Mouse (Mus musculus) hindbrain, embryonic 12.5 days (tissue): Measurements from ENCODE around the gene Ppdpf. TPM values are rescaled to one million over a fixed set of nuclear protein-coding genes. Genes with fewer than 3 reads are reported as not detected.
A peak's percentile ranks its signal among the peaks of the same experiment; 100 is the strongest.

ENCODE experiments used
- ATAC-seq: fragments of 200-750 bp; cut with Nextera tagmentation; 2 replicates; pipeline ENCODE4 v1.8.0; 2017; ENCODE audit warnings: moderate TSS enrichment; ENCODE audit not compliant: low FRiP score
- H3K27ac ChIP-seq: fragments of 300-500 bp; sonication (generic); 2 replicates; pipeline ENCODE4 v1.5.1; 2016; ENCODE audit warnings: mild to moderate bottlenecking
- H3K27me3 ChIP-seq: fragments of 300-500 bp; sonication (generic); 2 replicates; pipeline ENCODE4 v1.6.1; 2016; ENCODE audit warnings: mild to moderate bottlenecking
- H3K36me3 ChIP-seq: fragments of 300-500 bp; sonication (generic); 2 replicates; pipeline ENCODE4 v1.6.1; 2016; ENCODE audit warnings: mild to moderate bottlenecking
- H3K4me1 ChIP-seq: fragments of 300-500 bp; sonication (generic); 2 replicates; pipeline ENCODE4 v1.6.1; 2016
- H3K4me2 ChIP-seq: fragments of 300-500 bp; sonication (generic); replicated peaks from 2 replicates; pipeline ENCODE4 v1.6.1; 2016; ENCODE audit warnings: mild to moderate bottlenecking
- H3K4me3 ChIP-seq: fragments of 300-500 bp; sonication (generic); 2 replicates; pipeline ENCODE4 v1.5.1; 2016; ENCODE audit warnings: mild to moderate bottlenecking
- H3K9ac ChIP-seq: fragments of 300-500 bp; sonication (generic); 2 replicates; pipeline ENCODE4 v1.6.1; 2016; ENCODE audit warnings: mild to moderate bottlenecking, moderate library complexity
- H3K9me3 ChIP-seq: fragments of 300-500 bp; sonication (generic); replicated peaks from 2 replicates; pipeline ENCODE4 v1.6.1; 2016; ENCODE audit warnings: mild to moderate bottlenecking
- WGBS: fragments of 180-500 bp; shearing (Covaris S2); methylation state at CpG from one replicate; pipeline ENCODE4 v1.1.7; 2016; 5-methylcytosine and 5-hydroxymethylcytosine counted together
- polyA plus RNA-seq: library from polyadenylated mRNA; unstranded; fragments of >200 nt; fragmentation: Nextera tagmentation; extraction: Ambion mirVana; gene quantifications from 2 replicates; pipeline ENCODE4 v1.2.1, GENCODE M21; 2016

The Ppdpf gene
- polyA plus RNA-seq = 388 and 419 TPM in 2 replicates

DNA sequence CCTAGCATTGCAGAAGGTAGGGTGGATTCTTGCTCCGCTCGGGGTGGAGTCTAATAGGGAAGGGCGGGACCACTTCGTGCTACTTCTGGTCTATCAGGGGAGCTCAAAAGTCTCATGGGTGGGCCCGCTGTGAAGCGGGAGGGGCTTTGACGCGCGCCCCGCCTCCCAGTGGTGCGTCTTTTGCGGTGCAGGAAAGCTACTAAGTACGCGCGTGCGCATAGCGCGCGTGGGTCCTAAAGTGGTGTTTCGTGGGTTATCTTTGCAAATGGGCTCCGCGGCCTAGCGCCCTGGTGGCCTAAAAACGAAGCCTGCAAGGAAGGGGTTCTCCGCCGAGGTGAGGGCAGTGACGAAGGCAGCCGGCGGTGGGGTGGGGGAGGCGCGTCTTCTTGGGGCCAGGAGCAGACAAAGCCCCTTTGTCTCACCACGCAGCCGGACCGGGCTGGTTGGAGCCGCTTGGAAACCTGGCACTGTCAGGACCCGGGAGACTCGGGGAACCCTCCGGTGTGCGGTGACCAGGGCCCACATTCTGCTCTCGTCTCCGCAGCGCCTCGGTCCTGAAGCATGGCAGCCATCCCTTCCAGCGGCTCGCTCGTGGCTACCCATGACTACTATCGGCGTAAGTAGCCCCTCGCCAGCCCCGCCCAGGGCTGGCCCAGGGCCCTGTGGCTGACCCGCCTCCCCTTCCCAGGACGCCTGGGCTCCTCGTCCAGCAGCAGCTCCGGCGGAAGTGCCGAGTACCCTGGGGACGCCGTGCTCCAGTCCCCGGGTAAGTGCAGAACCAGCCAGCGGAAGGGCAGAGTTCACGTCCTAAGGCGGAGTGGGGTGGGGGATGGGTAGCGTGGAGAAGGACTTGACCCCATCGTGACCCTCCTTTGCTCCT lies at the start of gene Ppdpf:
TSS of gene Ppdpf (plus strand) at position 127 of the 880 bp plus-strand sequence.
- no peaks in the 10 kb centered on the region for H3K27me3 ChIP-seq
- H3K9me3 ChIP-seq = no peaks in the 10 kb centered on the region
- peak within 1 kb of the TSS; percentile 69 for H3K4me3 ChIP-seq
- ATAC-seq = peak; percentile 93
- peaks cover 13% of the 10 kb centered on the region for H3K4me1 ChIP-seq
- H3K27ac ChIP-seq = peak within 1 kb of the TSS; percentile 97
- under 1% methylated on average over 63 of the region's 64 CpGs for WGBS
- H3K36me3 ChIP-seq = peaks cover 11% of the 10 kb centered on the region
- H3K9ac ChIP-seq = peak within 1 kb of the TSS; percentile 93
- peak within 1 kb of the TSS; percentile 58 for H3K4me2 ChIP-seq

DNA sequence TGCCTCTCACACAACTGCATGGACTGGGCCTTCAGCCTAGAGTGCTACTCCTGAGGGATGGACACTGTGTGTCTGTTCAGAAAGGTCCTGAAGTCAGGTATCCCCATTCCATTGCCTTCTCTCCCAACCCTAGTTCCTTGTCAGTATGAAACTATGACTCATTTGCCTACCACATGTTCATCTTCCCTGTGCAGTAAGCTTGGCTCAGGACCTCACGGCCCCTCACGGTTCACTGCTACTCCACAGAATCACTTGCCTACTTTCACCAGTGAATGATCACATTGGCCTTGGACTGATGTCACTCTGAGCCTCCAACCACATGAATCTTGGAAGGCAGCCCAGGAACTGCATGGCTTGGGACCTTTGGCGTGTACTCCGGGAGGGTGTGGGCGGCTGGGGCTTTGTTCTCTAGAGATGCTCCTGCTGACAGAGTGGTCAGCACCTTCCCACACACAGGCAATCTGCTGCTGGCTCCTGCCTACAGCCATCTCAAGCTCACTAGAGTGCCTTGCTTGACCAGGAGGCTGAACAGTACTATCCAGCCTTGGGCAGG lies 47.3 kb upstream of the Ppdpf start:
- Histone ChIP-seq H3K36me3 (no peaks in the 10 kb centered on the region), H3K9ac (no peak overlapping the region), H3K27ac (no peak overlapping the region), H3K9me3 (no peaks in the 10 kb centered on the region), H3K27me3 (peaks cover 53% of the 10 kb centered on the region), H3K4me2 (no peak overlapping the region), H3K4me1 (peaks cover 3% of the 10 kb centered on the region; the same call in 1 of the 2 replicates), H3K4me3 (no peak overlapping the region)
- WGBS = 91% methylated on average over 5 of the region's 5 CpGs
- no peak for ATAC-seq

- Histone ChIP-seq H3K4me2 (no peak overlapping the region), H3K4me3 (no peak overlapping the region), H3K27ac (no peak overlapping the region), H3K27me3 (peaks cover 45% of the 10 kb centered on the region), H3K9ac (no peak overlapping the region), H3K9me3 (no peaks in the 10 kb centered on the region), H3K36me3 (no peaks in the 10 kb centered on the region), H3K4me1 (peaks cover 5% of the 10 kb centered on the region; the same call in 1 of the 2 replicates)
- WGBS = 58% methylated on average over 8 of the region's 8 CpGs
- ATAC-seq = no peak
Observed at GRCm38 (mm10) chr2:181142703-181143135, 44.3 kb upstream of the Ppdpf start.

DNA sequence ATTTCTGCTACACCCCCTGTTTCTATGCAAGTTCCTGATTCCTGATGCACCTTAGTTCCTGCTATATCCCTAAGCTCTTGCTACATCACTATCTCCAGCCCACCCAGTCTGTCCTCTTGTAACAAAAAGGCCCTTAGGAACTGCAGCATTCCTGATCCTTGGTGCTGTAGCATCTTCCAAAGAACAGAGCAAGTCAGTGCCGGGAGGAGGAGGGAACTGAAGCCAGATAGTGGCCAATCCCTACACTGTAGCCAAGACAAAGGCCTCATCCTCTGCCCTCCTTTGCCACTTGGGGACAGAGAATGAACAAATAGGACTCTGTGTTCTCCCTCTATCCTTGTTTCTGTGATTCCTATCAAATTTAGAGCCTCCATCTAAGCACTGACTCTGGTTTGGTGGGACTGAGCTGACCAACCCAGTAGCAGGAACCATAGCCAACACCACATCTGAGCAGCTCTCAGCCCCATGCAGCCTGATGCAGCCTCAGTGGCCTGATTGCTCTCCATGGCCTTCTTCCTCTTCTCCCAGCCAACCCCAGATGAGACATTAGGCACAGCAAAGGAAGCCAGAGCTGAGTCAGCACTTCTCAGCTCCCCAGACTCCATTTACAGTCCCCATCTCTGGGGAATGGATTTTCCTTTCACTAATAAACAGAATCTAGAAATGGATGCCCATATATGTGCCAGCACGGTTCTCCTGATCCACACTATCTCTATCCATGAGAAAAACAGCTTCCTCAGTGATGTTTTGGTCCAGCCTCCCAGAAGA lies 43.4 kb upstream of the Ppdpf start:
- Histone ChIP-seq H3K27ac (no peak overlapping the region), H3K4me3 (no peak overlapping the region), H3K36me3 (no peaks in the 10 kb centered on the region), H3K4me1 (peaks cover 11% of the 10 kb centered on the region), H3K9ac (no peak overlapping the region), H3K9me3 (no peaks in the 10 kb centered on the region), H3K4me2 (no peak overlapping the region), H3K27me3 (peaks cover 39% of the 10 kb centered on the region)
- no peak for ATAC-seq
- WGBS = 61% methylated on average over 2 of the region's 2 CpGs

GRCm38 (mm10) chr2:181144675-181145074 lies 42.4 kb upstream of the Ppdpf start:
- no peaks in the 10 kb centered on the region for H3K36me3 ChIP-seq
- no peak overlapping the region for H3K27ac ChIP-seq
- H3K9me3 ChIP-seq = no peaks in the 10 kb centered on the region
- H3K4me2 ChIP-seq = no peak overlapping the region
- H3K4me1 ChIP-seq = peaks cover 11% of the 10 kb centered on the region
- H3K9ac ChIP-seq = no peak overlapping the region
- ATAC-seq = no peak
- peaks cover 40% of the 10 kb centered on the region for H3K27me3 ChIP-seq
- H3K4me3 ChIP-seq = no peak overlapping the region
- 78% methylated on average over 2 of the region's 2 CpGs for WGBS

GRCm38 (mm10) chr2:181146976-181147545 lies 40.0 kb upstream of the Ppdpf start:
- Histone ChIP-seq H3K9me3 (no peaks in the 10 kb centered on the region), H3K4me2 (peak overlapping the region; percentile 88), H3K36me3 (no peaks in the 10 kb centered on the region), H3K9ac (no peak overlapping the region), H3K27me3 (peaks cover 48% of the 10 kb centered on the region), H3K27ac (no peak overlapping the region), H3K4me1 (peaks cover 11% of the 10 kb centered on the region), H3K4me3 (peak overlapping the region; percentile 43)
- ATAC-seq = no peak
- WGBS = 58% methylated on average over 4 of the region's 4 CpGs

- under 1% methylated on average over 52 of the region's 61 CpGs for WGBS
- H3K36me3 ChIP-seq = no peaks in the 10 kb centered on the region
- H3K27ac ChIP-seq = no peak overlapping the region
- H3K9ac ChIP-seq = peak overlapping the region; percentile 60
- H3K4me2 ChIP-seq = peak overlapping the region; percentile 88
- H3K4me1 ChIP-seq = peaks cover 11% of the 10 kb centered on the region
- H3K27me3 ChIP-seq = peaks cover 51% of the 10 kb centered on the region
- H3K4me3 ChIP-seq = peak overlapping the region; percentile 43
- peak; percentile 35 for ATAC-seq
- no peaks in the 10 kb centered on the region for H3K9me3 ChIP-seq
Observed at GRCm38 (mm10) chr2:181147546-181148317, 39.3 kb upstream of the Ppdpf start.

DNA sequence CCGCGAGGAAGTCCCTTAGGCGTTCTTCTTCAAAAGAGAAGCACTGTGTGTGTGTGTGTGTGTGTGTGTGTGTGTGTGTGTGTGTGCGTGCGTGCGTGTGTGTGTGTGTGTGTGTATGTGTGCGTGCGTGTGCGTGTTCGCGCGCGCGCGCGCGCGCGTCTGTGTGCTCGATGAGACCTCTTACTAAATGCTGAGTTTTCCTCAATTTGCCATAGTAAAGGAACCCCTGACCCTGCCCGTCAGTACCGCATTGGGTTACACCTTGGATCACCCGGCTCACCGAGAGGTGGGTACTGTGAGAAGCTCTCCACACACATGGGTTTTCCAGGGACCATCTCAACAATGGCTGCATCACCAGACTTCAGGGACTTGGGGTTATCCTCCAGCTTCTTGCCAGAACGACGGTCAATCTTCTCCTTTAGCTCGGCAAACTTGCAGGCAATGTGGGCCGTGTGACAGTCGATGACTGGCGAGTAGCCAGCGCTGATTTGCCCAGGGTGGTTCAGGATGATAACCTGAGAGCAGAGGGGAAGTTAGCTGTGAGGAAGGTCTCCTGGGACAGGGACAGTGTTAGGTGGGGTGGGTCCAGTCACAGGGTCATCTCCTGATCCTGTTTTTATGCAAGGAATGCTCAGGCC lies 38.6 kb upstream of the Ppdpf start:
- H3K4me2 ChIP-seq = peak overlapping the region; percentile 88
- H3K4me3 ChIP-seq = peak overlapping the region; percentile 43
- no peak overlapping the region for H3K27ac ChIP-seq
- 15% methylated on average over 30 of the region's 31 CpGs for WGBS
- H3K27me3 ChIP-seq = peaks cover 54% of the 10 kb centered on the region
- H3K36me3 ChIP-seq = no peaks in the 10 kb centered on the region
- no peak overlapping the region for H3K9ac ChIP-seq
- no peak for ATAC-seq
- H3K4me1 ChIP-seq = peaks cover 11% of the 10 kb centered on the region
- no peaks in the 10 kb centered on the region for H3K9me3 ChIP-seq

- WGBS = 76% methylated on average over 6 of the region's 6 CpGs
- Histone ChIP-seq H3K4me2 (no peak overlapping the region), H3K36me3 (no peaks in the 10 kb centered on the region), H3K4me3 (no peak overlapping the region), H3K27ac (no peak overlapping the region), H3K4me1 (peaks cover 11% of the 10 kb centered on the region), H3K9ac (no peak overlapping the region), H3K27me3 (peaks cover 60% of the 10 kb centered on the region), H3K9me3 (no peaks in the 10 kb centered on the region)
- no peak for ATAC-seq
Observed at GRCm38 (mm10) chr2:181150281-181150680, 36.8 kb upstream of the Ppdpf start.

GRCm38 (mm10) chr2:181152701-181153100 lies 34.3 kb upstream of the Ppdpf start:
- no peaks in the 10 kb centered on the region for H3K9me3 ChIP-seq
- 94% methylated on average over 17 of the region's 17 CpGs for WGBS
- H3K4me3 ChIP-seq = no peak overlapping the region
- peaks cover 69% of the 10 kb centered on the region for H3K27me3 ChIP-seq
- no peak overlapping the region for H3K27ac ChIP-seq
- no peak overlapping the region for H3K9ac ChIP-seq
- no peak for ATAC-seq
- no peaks in the 10 kb centered on the region for H3K36me3 ChIP-seq
- no peak overlapping the region for H3K4me2 ChIP-seq
- peaks cover 18% of the 10 kb centered on the region for H3K4me1 ChIP-seq

- WGBS = 91% methylated on average over 1 of the region's 1 CpGs
- Histone ChIP-seq H3K4me2 (no peak overlapping the region), H3K27me3 (peaks cover 73% of the 10 kb centered on the region)
Observed at GRCm38 (mm10) chr2:181153131-181153530, 33.9 kb upstream of the Ppdpf start.

More at GRCm38 (mm10) chr2:181153131-181153530, 33.9 kb upstream of the Ppdpf start:
- Histone ChIP-seq H3K9ac (no peak overlapping the region), H3K4me1 (peaks cover 15% of the 10 kb centered on the region), H3K27ac (no peak overlapping the region), H3K9me3 (no peaks in the 10 kb centered on the region), H3K36me3 (no peaks in the 10 kb centered on the region), H3K4me3 (no peak overlapping the region)
- no peak for ATAC-seq
